8 mouse cellular contexts compared by ENCODE assay signal in genomic region chr1:154281438-154281837, GRCm38 (mm10).
DNase-seq lines count a peak whose midpoint lies in the region; ATAC-seq and TF ChIP-seq lines count a peak whose summit lies in the region.

No protein-coding gene starts in this region.

- H3K27ac ChIP-seq in embryonic facial prominence, embryonic 10.5 days (replicated peaks), result no peak overlapping the region
- H3K27ac ChIP-seq in hindbrain, embryonic 15.5 days (replicated peaks), result no peak overlapping the region
- H3K27ac ChIP-seq in left cerebral cortex, adult 2 months, result no peak overlapping the region
- no peak overlapping the region for H3K27ac ChIP-seq in midbrain, postnatal 0 days (ENCODE audit: low read depth, low read length)

- H3K4me3 ChIP-seq in embryonic facial prominence, embryonic 10.5 days, result no peak overlapping the region
- no peak overlapping the region for H3K4me3 ChIP-seq in hindbrain, embryonic 15.5 days
- H3K4me3 ChIP-seq in left cerebral cortex, adult 2 months, result no peak overlapping the region
- H3K4me3 ChIP-seq in midbrain, postnatal 0 days (ENCODE audit: low read depth, low read length), result no peak overlapping the region

- H3K4me1 ChIP-seq in embryonic facial prominence, embryonic 10.5 days, result no peaks in the 10 kb centered on the region
- H3K4me1 ChIP-seq in hindbrain, embryonic 15.5 days (replicated peaks), result no peaks in the 10 kb centered on the region
- no peaks in the 10 kb centered on the region for H3K4me1 ChIP-seq in midbrain, postnatal 0 days (ENCODE audit: insufficient read depth, low read length)

- H3K9me3 ChIP-seq in embryonic facial prominence, embryonic 10.5 days, result no peaks in the 10 kb centered on the region
- H3K9me3 ChIP-seq in hindbrain, embryonic 15.5 days, result no peaks in the 10 kb centered on the region
- H3K9me3 ChIP-seq in midbrain, postnatal 0 days (ENCODE audit: low read length), result no peaks in the 10 kb centered on the region

- H3K9ac ChIP-seq in hindbrain, embryonic 15.5 days, result no peak overlapping the region
- H3K9ac ChIP-seq in midbrain, postnatal 0 days (replicated peaks; ENCODE audit: low read length, poor library complexity, severe bottlenecking), result no peak overlapping the region

- peak; percentile 47 to 62 for DNase-seq in heart, postnatal 10 days
- no peak for DNase-seq in heart, adult 8-10 months (ENCODE audit: low spot score)
- peak; percentile 70 for DNase-seq in adrenal gland, postnatal 14 days
- peak; percentile 68 for DNase-seq in embryonic facial prominence, embryonic 10.5 days (ENCODE audit: low spot score)
- DNase-seq in left cerebral cortex, adult 2 months (ENCODE audit: extremely low spot score in 1 of 2, low spot score in 2 of 2), result peak; percentile 72 to 76
- peak; percentile 76 for DNase-seq in midbrain, postnatal 0 days (ENCODE audit: low spot score)
- DNase-seq in testis, postnatal 14 days (ENCODE audit: low spot score), result peak; percentile 36

- ATAC-seq in hindbrain, embryonic 15.5 days (ENCODE audit: low FRiP score, low read depth), result peak; percentile 77; the same call in 1 of the 2 replicates
- no peak for ATAC-seq in midbrain, postnatal 0 days (ENCODE audit: low FRiP score)

- H3K27me3 ChIP-seq in embryonic facial prominence, embryonic 10.5 days (replicated peaks; ENCODE audit: low read depth, poor library complexity, severe bottlenecking), result no peaks in the 10 kb centered on the region
- no peaks in the 10 kb centered on the region for H3K27me3 ChIP-seq in hindbrain, embryonic 15.5 days
- H3K27me3 ChIP-seq in midbrain, postnatal 0 days (ENCODE audit: insufficient read depth, low read length), result no peaks in the 10 kb centered on the region

- peak; percentile 98 for TF ChIP-seq CTCF in left cerebral cortex, adult 2 months (IDR thresholded peaks at IDR 0.05)
- TF ChIP-seq CTCF in midbrain, postnatal 0 days (IDR thresholded peaks at IDR 0.05), result peak; percentile 96

- no peak overlapping the region for H3K4me2 ChIP-seq in hindbrain, embryonic 15.5 days
- H3K4me2 ChIP-seq in midbrain, postnatal 0 days (ENCODE audit: low read depth, low read length, poor library complexity, severe bottlenecking), result no peak overlapping the region

- 19% methylated on average over 8 of the region's 8 CpGs for WGBS in embryonic facial prominence, embryonic 10.5 days
- WGBS in hindbrain, embryonic 15.5 days, result 19% methylated on average over 8 of the region's 8 CpGs
- 18% methylated on average over 8 of the region's 8 CpGs for WGBS in midbrain, postnatal 0 days

- no peaks in the 10 kb centered on the region for H3K36me3 ChIP-seq in embryonic facial prominence, embryonic 10.5 days (replicated peaks)
- H3K36me3 ChIP-seq in hindbrain, embryonic 15.5 days, result no peaks in the 10 kb centered on the region
- no peaks in the 10 kb centered on the region for H3K36me3 ChIP-seq in midbrain, postnatal 0 days (ENCODE audit: insufficient read depth, low read length)

- intact Hi-C loops in heart, postnatal 10 days (cut with DNase I), result loop anchor here (1.0 to 10.0 kb wide), 2 partner anchors 448 to 723 kb away; no protein-coding TSS in a partner anchor
- intact Hi-C loops in left cerebral cortex, adult 2 months (cut with DNase I), result loop anchor here (1.0 to 10.0 kb wide), 5 partner anchors 146 to 726 kb away; no protein-coding TSS in a partner anchor
